Mouse (Mus musculus) spleen, embryonic (tissue): ENCODE results near the gene Tnpo2.
"Not testable (repeated sequence)": the region's sequence is repeated elsewhere in the genome, so short reads cannot be mapped to it uniquely, and the experiment has no call there.

Source experiments
- CTCF ChIA-PET: fragments of 350-600 bp; sonication (Branson Sonifier 250); formaldehyde crosslinking; loops from one replicate; lab custom pipeline; 2022; lab: Charles Lee

Gene Tnpo2

DNA sequence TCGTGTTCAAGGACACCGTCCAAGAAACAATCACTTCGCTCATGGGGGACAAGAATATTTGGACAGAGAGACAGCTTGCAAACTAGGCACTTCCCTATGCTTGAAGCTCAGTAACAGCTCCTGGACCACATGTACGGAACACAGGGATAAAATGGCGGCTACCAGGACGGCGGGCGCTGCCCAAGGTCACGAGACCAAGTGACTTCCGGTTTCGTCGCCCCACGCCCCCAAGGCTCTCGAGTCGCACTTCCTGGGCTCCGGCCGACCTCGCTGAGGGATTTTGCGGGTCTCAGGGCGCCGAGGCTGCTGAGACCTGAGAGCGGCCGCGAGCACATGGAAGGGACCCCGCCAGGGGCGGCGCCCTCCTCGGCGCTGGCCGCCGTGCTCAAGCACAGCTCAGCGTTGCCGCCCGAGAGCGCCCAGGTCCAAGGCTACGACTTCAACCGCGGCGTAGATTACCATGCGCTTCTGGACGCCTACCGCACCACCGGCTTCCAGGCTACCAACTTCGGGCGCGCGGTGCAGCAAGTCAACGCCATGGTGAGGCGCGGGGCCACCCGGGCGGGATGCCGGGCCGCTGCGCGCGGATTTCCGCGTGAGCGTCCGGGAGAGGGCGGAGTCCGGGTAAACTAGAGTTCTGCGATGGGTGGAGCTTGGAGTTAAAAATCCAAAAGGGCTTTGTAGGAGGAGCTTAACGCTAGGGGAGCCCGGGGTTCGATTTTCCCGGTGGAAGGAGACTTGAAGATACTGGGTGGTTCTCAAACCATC, 35.0 kb downstream of the Tnpo2 start, which contains the start of gene Dhps:
Gene Dhps (plus strand): TSS at position 244 of the 768 bp plus-strand sequence.
- CTCF ChIA-PET = interaction anchor here (0.5 to 0.6 kb wide), 2 partner anchors 121 to 886 kb away, joined by 4 to 5 read pairs; no protein-coding TSS in a partner anchor

DNA sequence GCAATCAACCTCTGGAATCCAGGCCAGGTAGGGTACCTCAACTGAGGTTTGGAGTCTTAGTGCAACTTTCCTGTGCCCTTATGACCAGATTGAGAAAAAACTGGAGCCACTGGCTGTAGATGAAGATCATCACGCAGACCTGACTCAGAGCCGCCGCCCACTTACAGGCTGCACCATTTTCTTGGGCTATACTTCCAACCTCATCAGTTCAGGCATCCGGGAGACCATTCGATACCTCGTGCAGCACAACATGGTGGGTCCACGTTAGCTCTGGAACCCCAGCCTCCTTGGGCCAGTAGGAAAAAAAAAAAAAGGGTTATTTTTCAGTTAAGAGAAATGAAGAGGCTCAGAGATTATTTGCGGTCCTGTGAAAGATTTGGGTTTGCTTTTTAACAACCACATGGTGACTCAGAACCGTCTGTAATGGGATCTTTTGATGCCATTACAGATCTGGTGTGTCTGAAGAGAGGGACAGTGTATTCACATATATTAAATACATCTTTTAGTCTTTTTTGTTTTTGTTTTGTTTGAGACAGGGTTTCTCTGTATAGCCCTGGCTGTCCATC, 35.7 kb downstream of the Tnpo2 start:
- CTCF ChIA-PET = no interaction called here

DNA sequence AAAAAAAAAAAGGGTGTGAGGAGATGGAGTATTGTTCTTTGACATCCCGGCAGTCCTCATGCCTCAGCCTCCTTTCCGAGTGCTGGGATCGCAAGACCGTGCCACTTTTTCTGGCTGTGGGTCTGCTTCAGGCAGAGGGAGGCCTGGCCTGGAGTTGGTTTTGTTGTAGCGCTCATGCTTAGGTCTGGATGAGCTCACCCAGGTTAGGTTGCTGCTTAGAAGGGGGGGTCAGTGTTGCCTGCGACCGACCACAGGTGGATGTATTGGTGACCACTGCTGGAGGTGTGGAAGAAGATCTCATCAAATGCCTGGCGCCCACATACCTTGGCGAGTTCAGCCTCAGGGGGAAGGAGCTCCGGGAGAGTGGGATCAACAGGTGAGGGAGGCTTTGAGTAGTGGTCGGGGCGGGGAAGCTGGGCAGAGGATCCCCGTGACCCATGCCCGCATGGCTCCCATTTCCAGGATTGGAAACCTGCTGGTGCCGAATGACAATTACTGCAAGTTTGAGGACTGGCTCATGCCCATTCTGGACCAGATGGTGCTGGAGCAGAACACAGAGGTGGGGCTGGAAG, 36.4 kb downstream of the Tnpo2 start:
- CTCF ChIA-PET = no interaction called here

DNA sequence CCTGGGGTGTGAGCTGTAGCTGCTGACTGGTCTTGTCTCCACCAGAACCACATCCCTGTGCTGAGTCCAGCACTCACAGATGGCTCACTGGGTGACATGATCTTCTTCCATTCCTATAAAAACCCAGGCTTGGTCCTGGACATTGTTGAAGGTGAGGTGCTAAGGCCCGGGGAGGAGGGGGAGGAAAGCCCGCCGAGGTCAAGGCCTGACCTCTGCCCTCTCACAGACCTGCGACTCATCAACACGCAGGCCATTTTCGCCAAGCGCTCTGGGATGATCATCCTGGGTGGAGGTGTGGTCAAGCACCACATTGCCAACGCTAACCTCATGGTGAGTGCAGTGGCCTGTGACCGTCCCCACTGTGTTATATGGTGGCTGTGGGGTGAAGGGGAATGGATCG, 37.5 kb downstream of the Tnpo2 start:
- CTCF ChIA-PET = no interaction called here

DNA sequence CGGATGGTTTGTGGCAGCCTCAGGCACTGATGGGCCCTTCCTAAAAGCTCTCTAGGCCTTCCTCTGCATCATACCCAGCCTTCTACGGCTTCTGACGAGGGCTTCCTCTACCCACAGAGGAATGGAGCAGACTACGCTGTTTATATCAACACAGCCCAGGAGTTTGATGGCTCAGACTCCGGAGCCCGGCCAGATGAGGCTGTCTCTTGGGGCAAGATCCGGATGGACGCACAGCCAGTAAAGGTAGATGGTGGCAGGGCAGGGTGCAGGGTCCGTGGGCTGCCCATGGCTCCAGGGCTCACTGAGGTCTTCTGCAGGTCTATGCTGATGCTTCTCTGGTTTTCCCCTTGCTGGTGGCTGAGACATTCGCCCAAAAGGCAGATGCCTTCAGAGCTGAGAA, 37.9 kb downstream of the Tnpo2 start:
- CTCF ChIA-PET = no interaction called here

DNA sequence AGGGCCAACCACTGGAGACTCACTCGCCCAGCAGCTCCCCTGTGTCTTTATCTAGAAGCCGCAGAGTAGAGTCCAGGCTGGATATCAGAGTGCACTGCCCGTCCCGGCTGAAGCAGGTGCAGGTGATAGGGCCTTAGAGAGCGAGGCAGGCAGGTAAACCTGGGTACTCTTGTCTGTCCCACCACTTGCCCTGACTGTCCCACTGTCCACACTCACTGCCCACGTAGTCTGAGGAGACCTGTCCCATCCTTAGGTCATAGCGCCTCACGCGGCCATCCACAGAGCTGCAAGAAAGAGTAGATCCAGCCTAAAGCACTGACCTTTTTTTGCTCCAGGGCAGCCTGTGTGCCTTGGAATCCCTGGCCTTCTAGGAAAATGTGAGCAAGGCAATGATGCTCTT, 39.3 kb downstream of the Tnpo2 start:
- CTCF ChIA-PET = interaction anchor here (0.6 to 0.9 kb wide), 2 partner anchors 63 to 512 kb away, joined by 3 to 11 read pairs; no protein-coding TSS in a partner anchor

DNA sequence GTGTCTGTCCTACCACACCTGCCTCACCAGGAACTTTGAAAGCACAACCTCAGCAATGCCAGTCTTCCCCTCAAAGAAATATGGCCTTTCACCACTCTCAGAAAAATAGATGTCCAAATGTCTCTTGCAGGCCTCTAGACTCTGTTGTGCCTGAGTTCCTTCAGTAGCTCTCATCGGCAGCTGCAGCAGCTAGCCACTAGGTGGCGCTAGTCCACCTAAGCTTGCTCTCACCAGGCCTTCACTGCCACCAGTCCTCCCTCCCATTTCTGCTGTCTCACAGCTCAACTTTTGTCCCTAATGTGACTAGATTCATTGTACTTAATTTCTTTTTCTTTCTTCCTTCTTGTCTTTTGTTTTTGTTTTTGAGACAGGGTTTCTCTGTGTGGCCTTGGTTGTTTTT, 40.3 kb downstream of the Tnpo2 start:
- CTCF ChIA-PET = interaction anchor here (0.6 to 0.7 kb wide), 2 partner anchors 93 to 511 kb away, joined by 3 to 4 read pairs; no protein-coding TSS in a partner anchor

DNA sequence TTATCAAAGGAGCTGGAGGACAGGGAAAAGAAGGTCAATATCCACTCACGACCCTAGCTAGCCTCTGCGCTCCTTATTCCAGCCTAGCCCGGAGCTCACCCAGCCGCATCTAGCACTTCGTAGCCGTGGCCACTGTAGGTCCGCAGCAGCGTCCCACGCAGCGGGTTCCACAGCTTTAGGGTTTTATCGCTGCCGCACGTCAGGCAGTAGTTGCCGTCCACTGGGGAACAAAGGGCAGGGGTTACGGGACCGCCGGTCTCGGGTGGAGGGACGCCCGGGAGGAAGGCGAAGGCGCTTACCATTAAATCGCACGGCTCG, 43.5 kb downstream of the Tnpo2 start:
- CTCF ChIA-PET = no interaction called here

DNA sequence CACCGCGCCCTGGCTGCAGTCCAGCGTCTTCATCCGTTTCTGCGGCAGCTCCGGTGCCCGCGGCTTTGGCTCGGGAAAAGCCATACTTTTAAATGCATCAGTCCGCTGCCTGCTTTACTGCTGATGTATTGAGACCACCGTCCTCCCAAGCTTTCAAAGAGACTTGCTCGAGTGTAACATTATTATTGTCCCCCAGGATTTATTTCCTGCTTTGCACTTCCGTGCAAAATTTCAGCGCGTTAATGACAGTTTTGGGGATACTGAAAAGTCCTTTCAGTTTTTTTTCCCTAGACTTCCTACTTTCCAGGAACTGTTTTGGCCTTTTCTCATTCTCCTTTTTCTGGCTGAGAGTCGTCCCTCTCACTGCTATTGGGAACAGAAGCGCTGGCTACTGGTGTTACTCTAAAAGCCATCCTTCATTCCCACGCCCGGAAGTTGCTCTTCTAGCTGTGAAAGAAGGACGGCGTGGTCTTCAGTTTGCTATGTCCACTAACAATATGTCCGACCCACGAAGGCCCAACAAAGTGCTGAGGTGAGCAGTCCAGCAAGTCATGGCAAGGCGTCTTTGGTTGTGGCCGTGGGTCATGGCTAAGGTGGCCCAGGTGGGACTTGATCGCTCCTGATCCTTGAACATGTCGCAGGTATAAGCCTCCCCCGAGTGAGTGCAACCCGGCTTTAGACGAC, 44.0 kb downstream of the Tnpo2 start, which contains the start of gene Wdr83os:
Gene Wdr83os (plus strand): TSS at position 209 of the 684 bp plus-strand sequence.
- CTCF ChIA-PET = interaction anchor here (0.6 kb wide), 1 partner anchor 92 kb away, joined by 4 read pairs; no protein-coding TSS in a partner anchor

DNA sequence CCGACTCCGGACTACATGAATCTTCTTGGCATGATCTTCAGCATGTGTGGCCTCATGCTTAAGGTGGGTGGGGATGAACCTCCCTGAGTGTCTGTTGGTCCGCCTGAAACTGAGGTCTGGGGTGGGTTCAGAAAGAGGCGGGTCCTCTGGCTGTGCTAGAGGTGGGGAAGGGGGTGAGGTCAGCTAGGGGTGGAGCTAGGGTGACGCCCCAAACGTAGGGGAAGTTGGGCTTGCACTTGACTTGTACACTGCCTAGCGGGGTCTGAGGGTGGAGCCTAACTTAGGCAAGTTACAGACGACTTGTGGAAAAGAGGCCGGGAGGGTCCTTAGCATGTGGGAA, 44.5 kb downstream of the Tnpo2 start, which contains the start of gene Wdr83:
Gene Wdr83 (minus strand): TSS at position 91 of the 340 bp plus-strand sequence.
- CTCF ChIA-PET = interaction anchor here (0.6 kb wide), 1 partner anchor 92 kb away, joined by 4 read pairs; no protein-coding TSS in a partner anchor

DNA sequence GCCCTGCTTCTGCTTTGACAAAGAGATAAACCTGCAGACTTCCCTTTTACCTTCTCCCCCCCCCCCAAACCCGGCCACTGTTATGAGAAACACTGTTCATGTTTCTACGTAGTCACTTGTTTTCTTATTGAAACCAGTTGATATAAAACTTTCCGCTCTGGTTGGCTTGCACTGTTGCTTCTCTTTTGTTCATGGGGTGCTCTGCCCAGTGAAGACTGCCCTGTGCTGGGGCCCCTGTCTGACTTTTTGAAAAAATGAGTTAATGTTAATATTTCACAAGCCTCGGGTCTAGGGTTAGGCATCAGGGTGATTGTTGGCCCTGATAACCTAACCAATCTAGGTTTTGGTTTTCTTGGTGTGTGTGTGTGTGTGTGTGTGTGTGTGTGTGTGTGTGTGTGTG, 45.5 kb downstream of the Tnpo2 start:
- CTCF ChIA-PET = not testable (repeated sequence)

DNA sequence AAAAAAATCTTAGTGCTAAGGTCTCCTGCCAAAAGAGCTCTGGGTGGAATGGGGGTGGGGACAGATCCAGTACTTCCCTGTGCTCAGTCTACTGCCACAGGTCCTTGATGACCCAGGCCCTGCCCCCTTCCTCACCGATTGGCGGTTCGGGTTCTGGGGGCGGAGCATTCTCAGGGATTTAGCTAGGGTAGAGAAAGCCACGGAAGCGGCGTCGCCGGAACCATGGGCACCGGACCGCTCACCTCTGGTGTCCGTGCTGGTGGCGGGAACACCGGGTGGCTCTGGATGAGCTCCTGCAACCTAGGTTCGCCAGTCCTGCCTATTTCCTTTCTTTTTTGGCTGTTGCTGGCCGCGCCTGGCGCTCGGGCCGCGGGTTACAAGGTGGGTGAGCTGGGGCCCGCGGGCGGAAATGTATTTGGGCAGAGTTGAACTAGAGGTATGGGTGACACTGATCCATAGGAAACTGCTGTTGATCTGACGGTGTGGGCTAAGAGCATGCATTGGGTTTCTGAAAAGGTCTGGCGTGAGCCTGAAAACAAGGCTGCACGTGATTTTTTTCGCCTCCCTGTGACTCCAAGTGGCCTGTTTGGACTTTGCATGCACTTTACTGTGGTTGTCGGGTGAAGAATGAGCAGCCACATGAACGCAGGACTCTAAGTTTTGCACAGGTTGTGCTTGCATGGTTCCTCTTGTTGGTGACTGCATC, 46.5 kb downstream of the Tnpo2 start, which contains the start of gene Man2b1:
Gene Man2b1 (plus strand): TSS at position 163 of the 706 bp plus-strand sequence.
- CTCF ChIA-PET = interaction anchor here (0.5 to 1.0 kb wide), 2 partner anchors 108 to 109 kb away, joined by 3 read pairs; no protein-coding TSS in a partner anchor

DNA sequence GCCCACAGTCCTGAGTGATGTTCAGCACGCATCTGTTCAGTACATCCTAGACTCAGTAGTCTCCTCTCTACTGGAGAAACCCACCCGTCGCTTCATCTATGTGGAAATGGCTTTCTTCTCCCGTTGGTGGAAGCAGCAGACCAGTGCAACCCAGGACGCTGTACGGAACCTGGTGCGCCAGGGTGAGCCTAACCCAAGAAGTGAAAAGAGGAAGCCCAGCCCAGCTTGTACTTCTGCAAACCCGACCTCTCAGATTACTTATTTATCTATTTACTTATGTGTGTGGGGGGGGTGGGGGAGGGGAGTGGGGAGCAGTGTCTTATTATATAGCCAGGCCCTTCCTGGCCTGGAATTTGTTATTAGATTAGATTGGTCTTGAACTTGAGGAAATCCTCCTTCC, 47.9 kb downstream of the Tnpo2 start:
- CTCF ChIA-PET = interaction anchor here (1.2 kb wide), 1 partner anchor 17 kb away, joined by 3 read pairs; the partner anchor contains the start of gene Gm5741

DNA sequence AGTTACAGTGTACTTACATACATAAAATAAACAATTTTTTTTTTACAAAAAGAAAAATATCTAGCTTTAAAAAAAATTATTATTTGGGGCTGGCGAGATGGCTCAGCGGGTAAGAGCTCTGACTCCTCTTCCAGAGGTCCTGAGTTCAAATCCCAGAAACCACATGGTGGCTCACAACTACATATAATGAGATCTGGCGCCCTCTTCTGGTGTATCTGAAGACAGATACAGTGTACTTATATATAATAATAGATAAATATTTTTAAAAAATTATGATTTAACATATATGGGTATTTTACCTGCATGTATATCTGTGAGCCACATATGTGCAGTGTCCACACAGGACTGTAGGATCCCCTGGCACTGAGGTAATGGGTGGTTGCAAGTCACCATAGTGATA, 49.5 kb downstream of the Tnpo2 start:
- CTCF ChIA-PET = interaction anchor here (0.6 to 1.2 kb wide), 3 partner anchors 33 to 1435 kb away, joined by 3 to 4 read pairs (median 4); no protein-coding TSS in a partner anchor

DNA sequence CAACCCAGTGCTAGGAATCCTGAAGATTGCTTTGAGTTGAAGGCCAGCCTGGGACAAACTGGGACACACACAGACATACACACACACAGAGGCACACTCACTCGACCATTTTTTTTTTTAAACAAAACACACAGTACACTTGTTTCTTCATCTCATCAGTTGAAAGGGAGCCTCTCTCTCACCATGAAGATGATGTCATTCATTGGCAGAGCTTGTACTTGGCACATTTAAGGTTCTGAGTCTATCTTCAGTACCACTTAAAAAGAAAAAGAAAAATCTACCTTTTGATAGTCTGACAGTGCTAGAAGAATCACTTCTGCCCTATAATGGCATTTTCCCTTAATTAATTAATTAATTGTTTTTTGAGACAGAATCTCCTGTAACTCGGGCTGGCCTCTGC, 52.1 kb downstream of the Tnpo2 start:
- CTCF ChIA-PET = interaction anchor here (1.0 kb wide), 1 partner anchor 17 kb away, joined by 3 read pairs; no protein-coding TSS in a partner anchor

DNA sequence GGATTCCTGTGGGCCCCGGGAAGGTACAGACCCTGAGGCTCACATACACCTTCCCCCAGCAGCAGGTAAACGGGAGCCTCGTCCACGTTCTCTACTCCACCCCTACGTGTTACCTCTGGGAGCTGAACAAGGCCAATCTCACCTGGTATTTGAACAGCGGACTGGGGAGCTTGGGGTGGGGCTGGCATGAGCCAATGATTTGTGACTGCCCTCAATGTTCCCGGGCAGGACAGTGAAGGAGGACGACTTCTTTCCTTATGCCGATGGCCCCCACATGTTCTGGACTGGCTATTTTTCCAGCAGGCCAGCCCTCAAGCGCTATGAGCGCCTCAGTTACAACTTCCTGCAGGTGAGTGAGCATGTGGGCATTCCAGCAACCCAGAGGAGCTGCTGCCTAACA, 54.1 kb downstream of the Tnpo2 start:
- CTCF ChIA-PET = no interaction called here

DNA sequence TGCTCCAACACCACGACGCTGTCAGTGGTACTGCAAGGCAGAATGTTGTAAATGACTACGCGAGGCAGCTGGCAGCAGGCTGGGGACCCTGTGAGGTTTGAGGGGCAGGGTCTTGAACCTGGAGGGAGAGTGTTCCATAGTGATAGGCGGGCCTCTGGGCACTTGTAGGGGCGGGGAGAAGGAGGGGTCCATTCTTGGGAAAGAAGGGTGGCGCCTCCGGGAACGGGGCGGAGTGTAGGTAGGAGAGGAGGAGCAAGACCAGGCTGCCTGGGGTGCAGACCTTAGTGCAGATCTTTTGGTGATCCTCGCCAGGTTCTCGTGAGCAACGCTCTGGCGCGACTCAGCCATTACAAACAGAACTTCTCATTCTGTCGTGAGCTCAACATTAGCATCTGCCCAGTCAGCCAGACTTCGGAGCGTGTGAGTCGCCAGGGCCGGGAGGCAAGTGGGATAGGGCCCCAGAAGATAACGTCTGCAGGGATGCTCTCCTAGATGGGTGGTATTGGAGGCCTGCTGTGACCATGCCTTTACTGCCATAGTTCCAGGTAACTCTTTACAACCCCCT, 54.9 kb downstream of the Tnpo2 start:
- CTCF ChIA-PET = no interaction called here

DNA sequence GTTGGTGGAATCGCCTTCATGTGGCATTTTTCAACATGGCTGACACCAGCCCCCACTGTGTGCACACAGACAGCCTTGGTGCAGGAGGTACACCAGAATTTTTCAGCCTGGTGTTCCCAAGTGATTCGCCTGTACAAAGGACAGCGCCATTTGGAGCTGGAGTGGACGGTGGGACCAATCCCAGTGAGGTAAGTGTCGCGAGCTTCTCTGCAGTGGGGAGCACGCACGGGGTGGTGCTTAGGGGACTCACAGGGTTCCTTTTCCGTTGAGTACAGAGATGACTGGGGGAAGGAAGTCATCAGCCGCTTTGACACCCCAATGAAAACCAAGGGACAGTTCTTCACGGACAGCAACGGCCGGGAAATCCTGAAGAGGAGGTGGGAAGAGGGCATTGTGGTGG, 58.3 kb downstream of the Tnpo2 start:
- CTCF ChIA-PET = no interaction called here

DNA sequence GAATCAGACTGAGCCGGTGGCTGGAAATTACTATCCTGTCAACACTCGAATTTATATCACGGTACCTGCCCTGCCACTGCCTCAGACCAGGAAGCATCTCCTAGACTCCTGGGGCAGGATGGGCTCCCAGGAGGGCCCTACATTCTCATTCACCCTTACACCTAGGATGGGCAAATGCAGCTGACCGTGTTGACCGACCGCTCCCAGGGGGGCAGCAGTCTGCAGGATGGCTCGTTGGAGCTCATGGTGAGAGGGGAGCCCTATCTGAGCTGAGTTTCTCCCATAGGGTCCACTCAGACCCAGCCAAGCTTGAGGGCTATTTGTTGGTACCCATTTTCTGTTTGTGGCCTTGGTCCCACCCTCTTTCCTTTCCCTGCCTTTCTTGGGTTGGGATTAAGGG, 58.9 kb downstream of the Tnpo2 start:
- CTCF ChIA-PET = no interaction called here

DNA sequence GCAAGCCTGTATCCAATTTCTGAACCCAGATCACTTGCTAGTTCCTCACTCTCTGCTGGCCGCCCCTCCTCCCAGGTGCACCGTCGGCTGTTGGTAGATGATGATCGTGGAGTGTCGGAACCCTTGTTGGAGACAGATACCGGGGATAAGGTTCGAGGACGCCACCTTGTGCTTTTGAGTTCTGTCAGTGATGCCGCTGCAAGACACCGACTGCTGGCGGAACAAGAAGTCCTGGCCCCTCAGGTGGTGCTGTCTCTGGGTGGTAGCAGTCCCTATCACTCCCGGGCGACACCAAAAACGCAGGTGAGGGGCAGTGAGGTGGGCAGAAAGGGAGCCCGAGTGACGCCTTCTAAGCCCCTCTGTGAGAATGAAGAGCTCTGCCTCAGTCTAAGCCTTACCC, 59.5 kb downstream of the Tnpo2 start:
- CTCF ChIA-PET = no interaction called here

DNA sequence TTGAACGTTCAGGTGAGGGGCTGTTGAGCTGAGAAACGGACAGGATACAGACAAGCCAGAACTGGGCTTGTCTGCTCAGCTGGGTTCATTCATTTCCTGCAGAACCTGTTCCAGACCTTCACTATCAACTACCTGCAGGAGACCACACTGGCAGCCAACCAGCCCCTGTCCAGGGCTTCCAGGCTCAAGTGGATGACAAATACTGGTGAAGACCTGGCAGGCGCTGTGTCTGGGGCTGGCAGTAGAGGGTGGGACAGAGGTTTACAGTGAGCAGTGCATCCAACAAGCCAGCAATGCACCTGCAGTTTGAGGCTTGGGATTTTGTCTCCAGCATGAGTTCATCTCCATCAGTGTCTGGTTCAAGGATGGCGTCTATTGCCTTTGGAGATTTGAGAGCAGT, 60.1 kb downstream of the Tnpo2 start:
- CTCF ChIA-PET = no interaction called here
